Mouse (Mus musculus) layer of hippocampus, postnatal 10 days (tissue): ENCODE results near the gene Clic1. TPM values are rescaled to one million over a fixed set of nuclear protein-coding genes. Genes with fewer than 3 reads are reported as not detected.
A peak's percentile ranks its signal among the peaks of the same experiment; 100 is the strongest.

Source experiments
- DNase-seq, 2 experiments: peaks; one replicate each; pipeline ENCODE4 v3.0.0; 2021; ENCODE audit warnings: low spot score in 2 of 2
- total RNA-seq, 2 experiments: library from RNA; stranded (reverse); gene quantifications; 2 replicates each; pipeline ENCODE4 v1.2.3; 2021

Gene Clic1
- total RNA-seq, 2 experiments from 2014 or later, result 19.3 to 19.6 TPM

DNA sequence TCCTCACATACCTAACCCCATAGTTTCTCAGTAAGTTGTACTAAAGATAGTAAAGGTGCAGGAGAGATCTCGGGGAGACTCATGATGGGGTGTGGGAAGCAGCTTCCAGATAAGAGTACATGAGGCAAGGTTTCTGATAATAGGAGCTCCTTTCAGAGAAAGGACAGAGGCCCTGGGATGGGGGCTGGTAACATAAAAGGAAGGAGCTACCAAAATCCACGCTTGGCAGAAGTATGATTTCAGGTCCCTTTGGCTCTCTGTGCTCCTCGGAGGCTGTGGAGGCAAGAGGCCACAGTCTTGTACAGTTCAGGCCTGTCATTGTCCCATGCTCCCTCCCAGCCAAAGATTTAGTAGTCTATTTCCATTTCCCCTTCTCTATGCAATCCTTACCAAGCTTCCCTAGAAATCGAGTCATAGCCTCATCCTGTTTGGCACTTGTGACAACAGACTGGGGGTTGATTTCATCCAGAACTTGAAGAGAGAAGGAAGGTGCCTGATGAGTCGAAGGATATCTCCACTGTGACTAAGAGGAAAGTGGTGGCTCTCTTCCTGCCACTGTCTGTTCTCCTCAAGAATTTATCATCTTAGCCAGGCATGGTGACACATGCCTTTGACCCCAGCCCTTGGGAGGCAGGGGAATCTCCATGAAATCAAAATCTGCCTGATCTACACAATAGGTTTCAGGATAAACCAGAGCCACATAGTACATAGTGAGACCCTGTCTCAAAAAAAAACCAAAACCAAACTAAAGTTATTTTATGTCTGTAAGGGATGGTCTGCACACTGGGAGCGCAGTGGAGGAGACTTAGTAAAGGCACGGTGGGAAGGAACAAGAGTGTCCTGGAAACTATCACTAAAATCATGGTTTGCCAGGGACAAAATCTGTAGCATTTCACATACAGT lies 4.6 kb upstream of the Clic1 start:
- no peak for DNase-seq

DNA sequence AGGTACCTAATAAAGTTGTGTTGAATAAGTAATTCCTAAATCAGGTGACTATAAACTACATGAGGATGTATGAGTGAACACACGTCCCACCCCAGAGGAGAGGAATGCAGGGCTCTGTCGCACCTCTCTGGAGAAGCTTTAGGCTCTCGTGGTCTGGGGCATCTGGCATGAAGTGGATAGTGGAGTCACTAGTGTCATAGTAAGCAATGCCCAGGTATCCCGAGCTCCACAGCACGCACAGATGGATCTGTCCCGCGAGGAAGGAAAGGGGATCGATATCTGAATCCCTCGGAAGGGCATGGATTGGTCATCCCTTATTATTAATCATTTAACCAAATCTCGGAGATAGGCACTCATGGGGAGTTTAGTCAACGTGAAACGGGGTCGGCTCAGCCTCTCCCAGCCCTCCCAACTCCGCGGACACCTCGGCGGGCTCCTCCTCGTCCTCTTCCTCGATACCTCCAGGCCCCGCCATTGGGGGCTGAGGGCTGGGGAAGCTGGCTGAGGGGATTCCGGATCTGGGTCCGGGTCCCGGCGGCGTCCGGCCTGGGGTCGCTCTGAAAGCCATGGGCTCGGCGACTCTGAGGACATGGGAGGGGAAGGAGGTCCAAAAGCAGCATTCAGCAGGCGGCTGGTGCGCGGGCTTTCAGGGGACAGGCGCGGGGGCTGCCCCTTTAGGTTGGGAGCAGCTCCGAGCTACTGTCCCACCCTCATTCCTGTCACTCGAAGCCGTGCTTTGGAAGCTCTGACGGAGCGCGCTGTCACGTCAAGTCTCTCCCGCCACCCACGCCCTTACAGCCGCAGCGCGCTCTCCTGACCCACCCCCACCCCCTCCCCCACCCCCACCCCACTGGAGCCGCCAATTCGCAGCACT lies 3.7 kb upstream of the Clic1 start:
- no peak for DNase-seq

DNA sequence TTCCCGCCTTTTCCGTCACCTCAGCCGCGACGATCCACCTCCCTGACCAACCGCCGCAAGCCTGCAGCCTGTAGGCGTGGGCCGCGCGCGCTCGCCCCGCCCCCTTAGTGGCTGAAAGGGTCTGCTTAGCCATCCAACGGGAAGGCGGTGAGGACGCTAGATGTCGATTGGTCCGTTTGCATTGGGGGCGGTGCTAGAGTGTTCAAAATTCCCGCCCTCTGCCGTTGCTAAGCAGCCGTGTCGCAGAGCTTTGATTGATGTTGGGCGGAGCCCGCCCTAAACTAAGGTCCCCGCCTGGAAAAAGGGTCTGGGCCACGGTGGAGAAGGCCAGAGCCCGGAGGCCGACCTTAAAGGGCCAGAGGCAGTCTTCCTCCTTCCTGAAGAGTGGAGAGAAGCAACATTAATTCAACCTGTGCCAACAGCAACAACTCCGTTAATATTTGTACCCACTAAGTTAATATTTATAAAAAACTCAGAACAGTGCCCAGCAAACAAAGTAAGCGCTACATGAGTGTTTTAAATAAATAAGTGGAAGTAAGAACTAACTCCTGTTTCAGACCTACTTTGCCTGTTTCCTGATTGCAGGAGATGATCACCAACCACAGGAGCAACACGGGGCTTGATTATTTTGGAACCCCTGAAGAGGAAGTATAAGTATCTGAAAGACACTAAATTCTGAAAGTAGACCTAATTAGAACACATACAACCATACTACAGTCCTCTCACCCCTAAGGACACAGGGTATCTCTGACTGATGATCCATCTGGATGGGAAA lies 2.9 kb upstream of the Clic1 start, which contains the start of gene Msh5:
Gene Msh5, minus strand, starts transcription at position 65 of the 775 bp plus-strand sequence.
- peak; percentile 97 to 98 for DNase-seq

DNA sequence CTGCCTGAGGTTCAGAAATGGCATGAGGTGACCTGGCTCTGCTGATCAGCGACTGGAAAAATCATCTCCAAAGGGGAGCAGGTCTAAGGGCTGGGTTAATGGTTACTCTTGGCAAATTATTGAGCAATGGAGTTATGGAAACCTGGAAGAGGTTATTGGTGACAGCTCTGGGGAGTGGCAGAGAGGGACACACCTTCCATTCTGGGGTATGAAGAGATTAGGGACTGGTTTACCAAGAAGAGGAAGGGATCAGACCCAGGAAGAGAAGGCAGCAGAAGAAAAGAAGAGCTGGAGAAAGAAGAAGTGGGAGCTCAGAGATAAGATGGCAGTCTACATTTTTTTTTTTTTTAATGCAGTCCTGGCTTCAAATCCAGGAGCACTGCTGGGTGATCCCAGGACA lies 2.1 kb upstream of the Clic1 start:
- no peak for DNase-seq

DNA sequence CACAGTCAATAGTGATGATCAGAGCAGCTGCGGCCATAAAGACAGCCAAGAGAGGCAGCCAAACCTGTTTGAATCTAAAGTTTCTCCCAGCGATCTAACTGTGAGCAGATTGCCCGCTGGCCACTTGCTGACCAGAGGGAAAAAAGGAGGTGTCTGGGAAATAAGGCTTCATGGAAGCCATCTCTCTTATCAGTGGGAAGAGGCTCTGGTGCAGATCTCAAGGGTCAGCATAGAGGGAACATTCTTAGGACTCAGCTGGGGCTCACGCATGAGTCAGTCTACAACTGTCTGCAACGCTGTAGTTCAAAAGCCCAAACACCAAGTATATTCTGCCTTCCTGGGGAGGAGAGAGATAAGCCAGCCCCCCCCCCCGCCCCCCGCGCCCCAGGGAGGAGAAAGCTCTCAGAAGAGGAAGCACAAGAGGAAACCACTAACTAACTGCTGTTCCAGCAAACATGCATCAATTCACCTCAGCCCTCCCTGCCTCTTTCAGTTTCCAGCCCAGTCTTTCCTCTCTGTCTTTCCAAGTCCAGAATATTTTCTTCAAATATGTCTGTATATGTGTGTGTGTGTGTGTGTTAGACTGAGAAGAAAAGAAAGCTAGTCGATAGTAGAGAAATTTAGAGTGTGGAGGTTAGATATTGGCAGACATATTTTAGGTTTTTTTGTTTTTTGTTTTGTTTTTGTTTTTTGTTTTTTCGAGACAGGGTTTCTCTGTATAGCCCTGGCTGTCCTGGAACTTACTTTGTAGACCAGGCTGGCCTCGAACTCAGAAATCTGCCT lies 1.4 kb upstream of the Clic1 start:
- DNase-seq, result no peak

DNA sequence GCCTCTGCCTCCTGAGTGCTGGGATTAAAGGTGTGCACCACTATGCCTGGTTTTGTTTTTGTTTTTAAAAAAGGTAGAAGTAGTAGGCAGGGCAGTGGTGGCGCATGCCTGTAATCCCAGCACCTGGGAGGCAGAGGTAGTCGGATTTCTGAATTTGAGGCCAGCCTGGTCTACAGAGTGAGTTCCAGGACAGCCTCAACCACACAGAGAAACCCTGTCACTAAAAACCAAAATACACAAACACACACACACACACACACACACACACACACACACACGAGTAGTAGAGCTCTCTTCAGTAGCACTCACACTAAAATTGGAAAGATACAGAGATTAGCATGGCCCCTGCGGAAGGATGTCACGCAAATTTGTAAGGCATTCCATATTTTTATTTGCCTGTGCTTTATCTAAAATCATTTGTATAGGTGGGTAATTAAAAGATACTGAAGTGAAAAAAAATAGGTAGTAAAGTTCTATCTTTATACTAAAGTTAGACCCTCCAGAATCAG lies 780 bp upstream of the Clic1 start:
- no peak for DNase-seq

DNA sequence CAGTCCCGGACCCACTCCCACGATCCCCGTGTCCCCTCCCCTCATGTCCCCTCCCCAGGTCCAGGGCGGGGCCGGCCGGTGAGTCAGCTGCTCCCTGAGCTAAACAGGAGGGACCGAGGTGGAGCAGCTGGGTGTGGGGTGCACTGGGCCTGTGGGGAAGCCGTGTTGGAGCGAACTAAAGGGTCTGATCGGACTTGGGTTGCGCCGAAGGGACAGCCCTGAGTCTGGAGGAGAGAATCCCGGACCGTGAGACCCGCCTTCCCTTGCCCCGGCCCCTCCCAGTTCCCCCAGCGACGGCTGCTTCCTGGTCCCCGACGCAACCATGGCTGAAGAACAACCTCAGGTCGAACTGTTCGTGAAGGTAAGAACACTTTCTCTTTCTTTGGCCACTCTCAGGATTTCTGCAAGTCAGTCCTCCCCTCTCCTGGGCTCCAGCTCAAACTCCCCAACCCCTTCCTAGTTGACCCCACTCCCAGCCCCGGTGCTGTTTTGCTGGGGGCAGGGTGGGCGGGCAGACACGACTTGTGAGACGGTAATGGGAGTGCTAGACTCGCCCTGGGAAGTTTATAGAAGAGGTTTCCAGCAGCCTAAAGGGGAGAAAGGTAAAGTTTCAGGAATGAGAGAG lies 472 bp downstream of the Clic1 start:
- DNase-seq, result peak; percentile 28 to 47

DNA sequence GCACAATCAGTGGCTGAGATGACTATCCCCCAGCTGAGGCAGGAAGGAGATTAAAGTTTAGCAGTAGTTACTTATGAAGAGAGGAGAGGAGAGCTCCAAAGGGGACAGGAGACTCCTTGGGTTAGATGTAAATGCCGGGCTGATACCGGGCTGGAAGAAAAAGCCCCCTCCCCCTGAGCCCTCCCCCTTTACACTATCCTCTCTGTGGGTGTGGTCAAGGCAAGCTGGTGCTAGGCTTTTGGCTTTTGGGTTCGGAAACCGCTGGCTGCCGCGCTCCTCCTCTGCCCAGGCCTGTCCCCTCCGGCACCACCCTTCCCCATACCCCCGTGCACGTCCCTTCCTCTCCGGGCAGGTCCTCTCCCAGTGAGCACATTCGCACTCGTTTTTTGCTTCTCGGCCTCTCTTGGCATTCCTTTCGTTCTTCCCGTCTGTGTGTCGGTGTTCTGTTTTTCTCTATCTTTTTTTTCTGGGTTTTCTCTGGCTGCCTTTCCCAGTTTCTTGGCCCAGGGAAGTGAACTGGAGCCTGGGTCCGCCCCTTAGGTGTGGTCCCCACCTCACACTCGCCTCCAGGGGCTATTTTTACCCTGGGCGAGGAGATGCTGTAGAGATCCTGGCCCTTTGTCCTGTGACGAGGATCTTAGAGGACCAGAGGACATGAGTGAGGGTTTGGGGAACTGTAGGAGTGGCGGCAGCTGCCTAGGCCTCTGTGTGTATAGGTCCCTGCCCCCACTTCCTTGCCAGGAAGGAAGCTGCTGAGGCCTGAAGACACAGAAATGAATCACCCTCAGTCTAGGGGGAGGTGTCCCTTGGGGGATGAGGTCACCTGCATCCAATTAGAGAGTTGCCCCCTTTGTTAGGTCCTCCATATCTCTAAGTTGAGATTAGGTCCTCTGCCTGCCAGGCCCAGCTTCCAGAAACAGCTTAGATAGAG lies 1.7 kb downstream of the Clic1 start:
- peak; percentile 37 to 46 for DNase-seq

DNA sequence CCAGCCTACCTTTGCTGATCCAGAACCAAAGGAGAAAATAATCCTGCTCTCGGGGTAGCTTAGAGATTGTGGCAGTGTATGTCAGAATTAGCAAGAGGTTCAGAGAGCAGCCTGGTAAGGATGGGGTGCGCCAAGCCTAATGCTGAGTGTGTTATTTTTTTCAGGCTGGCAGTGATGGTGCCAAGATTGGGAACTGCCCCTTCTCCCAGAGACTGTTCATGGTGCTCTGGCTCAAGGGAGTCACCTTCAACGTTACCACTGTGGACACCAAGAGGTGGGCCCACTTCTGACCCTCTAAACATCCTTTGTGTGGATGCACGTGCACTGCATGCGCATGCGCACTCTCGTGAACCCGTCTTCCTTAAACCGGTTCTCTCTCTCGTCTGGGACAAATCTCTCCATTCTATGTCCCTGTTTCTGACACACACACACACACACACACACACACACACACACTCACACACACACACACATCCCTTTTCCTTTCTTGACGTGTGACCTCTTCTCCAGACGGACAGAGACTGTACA lies 2.6 kb downstream of the Clic1 start:
- no peak for DNase-seq

DNA sequence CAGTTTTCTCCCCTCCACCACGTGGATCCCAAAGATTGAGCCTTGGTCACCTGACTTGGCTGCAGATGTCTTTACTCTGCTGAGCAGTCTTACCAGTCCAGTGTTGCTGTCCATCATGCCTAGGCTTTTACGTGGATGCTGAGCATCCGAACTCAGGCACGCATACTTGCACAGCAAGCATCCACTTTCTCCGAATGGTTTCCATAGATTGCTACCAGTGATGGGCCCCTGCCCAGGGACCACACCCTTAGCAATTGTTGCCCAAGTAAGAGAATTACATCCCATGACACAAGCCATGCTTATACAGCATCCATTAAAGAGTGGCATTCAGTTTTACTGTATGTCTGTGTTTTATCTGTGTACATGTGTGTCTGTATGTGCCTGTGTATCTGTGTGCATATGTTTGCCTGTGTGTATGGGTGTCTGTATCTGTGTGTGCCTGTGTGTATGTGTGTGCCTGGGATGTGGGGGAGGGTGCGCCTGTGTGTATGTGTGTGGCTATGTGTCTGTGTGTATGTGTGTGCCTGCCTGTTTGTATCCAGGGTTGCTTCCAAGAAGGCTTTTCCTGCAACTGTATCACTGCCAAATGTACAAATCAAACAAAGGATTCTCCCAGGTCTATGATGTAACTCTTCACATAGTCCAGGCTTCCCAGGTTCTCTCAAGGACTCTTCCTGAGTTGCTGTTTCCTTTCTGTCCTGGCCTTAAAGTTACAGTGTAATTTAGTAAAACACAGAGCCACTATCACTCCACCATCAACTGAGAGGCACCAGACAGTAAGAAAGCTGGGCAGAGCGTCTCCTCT lies 6.1 kb downstream of the Clic1 start:
- no peak for DNase-seq

DNA sequence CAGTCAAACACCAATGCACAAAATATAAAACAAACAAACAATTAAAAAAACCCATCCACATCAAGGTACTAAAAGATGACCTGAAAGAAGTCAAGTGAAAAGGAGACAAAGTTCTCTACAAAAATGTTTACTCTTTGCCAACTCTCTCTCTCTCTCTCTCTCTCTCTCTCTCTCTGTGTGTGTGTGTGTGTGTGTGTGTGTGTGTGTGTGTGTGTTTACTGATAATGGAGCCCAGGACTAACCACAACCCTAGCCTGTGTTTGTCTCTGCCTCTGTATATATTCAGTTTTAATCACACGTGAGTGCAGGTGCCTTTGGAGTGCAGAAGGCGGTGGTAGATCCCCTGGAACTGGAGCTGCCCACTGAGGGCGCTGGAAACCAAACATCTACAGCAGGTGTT lies 7.3 kb downstream of the Clic1 start:
- no peak for DNase-seq

DNA sequence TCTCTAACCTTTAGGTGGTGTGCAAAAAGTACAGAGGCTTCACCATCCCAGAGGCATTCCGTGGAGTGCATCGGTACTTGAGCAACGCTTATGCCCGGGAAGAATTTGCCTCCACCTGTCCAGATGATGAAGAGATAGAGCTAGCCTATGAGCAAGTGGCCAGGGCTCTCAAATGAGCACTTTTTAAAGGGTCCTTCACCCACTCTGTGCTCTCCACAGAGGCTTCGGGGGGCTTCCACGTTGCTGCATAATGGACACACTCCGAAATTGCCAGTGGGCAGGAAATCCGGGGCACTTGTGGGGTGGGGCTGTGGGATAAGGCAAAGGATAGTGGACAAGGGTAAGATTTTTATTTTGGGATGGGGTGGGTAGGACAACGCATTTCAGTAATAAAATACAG lies 8.6 kb downstream of the Clic1 start:
- DNase-seq, result no peak

DNA sequence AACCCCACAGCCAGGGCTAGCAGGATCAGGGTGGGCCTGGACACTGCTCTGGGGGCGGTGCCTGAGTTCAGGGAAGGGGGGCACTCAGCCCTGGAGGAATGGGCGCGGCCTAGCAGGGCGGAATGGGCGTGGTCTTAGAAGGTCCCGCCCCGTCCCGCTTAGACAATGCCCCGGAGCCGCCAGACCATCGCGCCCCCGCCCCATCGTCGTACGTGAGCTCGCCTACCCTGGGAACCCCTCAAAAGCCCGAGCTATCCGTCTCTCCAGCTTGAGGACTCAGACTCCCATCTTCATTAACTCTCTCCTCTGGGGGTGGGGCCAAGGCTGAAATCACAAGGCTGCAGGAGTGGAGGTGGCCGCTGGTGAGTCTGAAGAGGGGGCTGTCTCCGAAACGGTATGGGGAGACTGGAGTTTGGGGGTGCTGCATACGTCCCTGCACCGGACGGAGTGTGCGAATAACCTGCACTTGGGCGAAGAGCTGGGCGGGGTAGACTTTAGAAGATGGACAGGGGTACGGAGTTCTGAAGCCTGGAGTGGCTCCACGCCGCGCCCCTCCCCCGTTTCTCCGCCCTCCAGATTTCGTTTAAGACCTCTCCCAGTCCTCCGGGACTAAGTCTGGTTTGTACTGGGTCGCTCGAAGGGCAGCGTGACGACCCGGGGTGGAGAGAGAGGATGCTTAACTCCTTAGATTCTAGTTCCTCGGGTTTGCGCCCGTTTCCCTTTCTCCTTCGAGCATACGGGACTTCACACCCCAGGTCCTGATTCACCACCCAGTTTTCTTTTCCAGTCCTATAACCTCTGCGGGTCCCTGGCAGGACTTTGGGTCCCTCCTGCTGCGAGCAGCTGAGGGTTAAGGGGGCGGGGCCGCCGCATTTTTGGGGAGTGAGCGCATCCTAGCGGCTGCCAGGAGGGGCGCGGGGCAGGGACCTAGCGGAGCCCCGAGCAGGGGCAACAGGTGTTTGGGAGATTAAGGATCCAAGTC lies 9.4 kb downstream of the Clic1 start, which contains the start of gene Ddah2:
Gene Ddah2, plus strand, starts transcription at position 125 of the 982 bp plus-strand sequence.
- peak; percentile 87 to 91 for DNase-seq

DNA sequence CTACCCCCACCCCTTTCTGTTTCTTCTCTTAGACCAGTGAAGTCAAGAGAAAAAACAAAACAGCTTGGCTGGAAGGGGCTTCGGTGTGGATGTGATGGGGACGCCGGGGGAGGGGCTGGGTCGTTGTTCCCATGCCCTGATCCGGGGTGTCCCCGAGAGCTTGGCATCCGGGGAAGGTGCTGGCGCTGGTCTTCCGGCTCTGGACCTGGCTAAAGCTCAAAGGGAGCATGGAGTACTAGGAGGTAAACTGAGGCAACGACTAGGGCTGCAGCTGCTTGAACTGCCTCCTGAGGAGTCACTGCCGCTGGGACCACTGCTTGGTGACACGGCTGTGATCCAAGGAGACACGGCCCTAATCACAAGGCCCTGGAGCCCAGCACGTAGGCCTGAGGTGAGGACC lies 10.3 kb downstream of the Clic1 start:
- DNase-seq, result no peak

DNA sequence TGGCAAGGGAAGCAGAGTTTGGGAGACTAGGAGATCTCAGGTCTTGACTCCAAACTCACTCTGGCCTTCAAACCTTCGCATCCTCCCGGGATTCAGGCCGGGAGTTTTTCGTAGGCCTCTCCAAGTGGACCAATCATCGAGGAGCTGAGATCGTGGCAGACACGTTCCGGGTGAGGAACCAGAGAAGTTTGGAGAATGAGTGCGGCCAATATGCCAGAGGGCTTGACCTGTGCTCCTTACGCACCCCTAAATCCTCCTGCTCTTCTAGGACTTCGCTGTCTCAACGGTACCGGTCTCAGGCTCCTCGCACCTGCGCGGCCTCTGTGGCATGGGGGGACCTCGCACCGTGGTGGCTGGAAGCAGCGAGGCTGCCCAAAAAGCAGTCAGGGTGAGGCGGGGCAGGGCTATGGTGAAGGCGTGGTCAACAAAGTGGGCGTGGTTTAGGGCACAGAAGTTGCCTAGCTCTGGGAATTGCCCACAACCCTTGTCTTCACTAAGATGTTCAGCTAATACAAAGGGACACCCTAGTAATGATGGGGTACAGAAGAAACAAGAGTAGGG lies 11.1 kb downstream of the Clic1 start:
- no peak for DNase-seq

DNA sequence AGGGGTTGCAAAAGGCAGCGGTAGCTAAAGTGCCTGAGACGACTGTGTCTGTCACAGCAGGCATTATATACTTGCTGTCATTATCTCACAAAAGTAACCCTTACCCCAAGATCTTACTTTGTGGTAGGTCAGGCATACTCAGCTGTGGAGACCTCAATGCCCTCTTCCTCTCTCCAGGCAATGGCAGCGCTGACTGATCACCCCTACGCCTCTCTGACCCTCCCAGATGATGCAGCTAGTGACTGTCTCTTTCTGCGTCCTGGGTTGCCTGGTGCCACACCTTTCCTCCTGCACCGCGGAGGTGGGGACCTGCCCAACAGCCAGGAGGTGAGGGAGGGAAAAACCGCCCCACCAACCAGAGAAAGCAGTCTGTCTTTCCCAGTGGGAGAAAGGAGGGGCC lies 11.5 kb downstream of the Clic1 start:
- DNase-seq, result no peak
